Mouse (Mus musculus) spleen, adult 2 months (tissue): Measurements from ENCODE around the gene Hes6.

Experiments used
- CTCF ChIP-seq: fragments of 200-500 bp; IDR thresholded peaks from 2 replicates; pipeline ENCODE4 v1.5.1; 2011; ENCODE audit warnings: mild to moderate bottlenecking, inconsistent platforms; ENCODE audit not compliant: insufficient read depth, insufficient read length, insufficient replicate concordance; ENCODE audit errors: extremely low read depth
- POLR2A ChIP-seq: fragments of 200-500 bp; IDR thresholded peaks from 2 replicates; pipeline ENCODE4 v1.6.1; 2011; ENCODE audit warnings: low read depth, low read length, inconsistent platforms

GRCm38 (mm10) chr1:91460069-91460468, 46.2 kb upstream of the Hes6 start:
- no peak for TF ChIP-seq CTCF
- no peak for TF ChIP-seq POLR2A
